Comparison of ENCODE assay signal across 18 mouse cellular contexts in genomic region chr13:11945740-11946139, GRCm38 (mm10).
"Had no signal": no experiment of that assay in that cellular context is flagged by ENCODE, and none has a peak within 500 bp of the region (broad histone marks: within the 10 kb centered on the region; RNA-seq: fewer than 3 reads in every experiment).

No protein-coding gene starts in this region.

- H3K4me3 ChIP-seq: midbrain, embryonic 10.5 days; midbrain, embryonic 12.5 days; myocyte; neural tube, embryonic 13.5 days; neural tube, embryonic 15.5 days had no signal

- H3K4me2 ChIP-seq: lung, embryonic 14.5 days; midbrain, embryonic 12.5 days; neural tube, embryonic 13.5 days; neural tube, embryonic 15.5 days had no signal

- H3K36me3 ChIP-seq: midbrain, embryonic 10.5 days; midbrain, embryonic 12.5 days; neural tube, embryonic 13.5 days; neural tube, embryonic 15.5 days had no signal

- ATAC-seq: midbrain, embryonic 16.5 days had no signal

- H3K27me3 ChIP-seq: midbrain, embryonic 12.5 days; neural tube, embryonic 13.5 days; neural tube, embryonic 15.5 days had no signal

- H3K27ac ChIP-seq: midbrain, embryonic 10.5 days; midbrain, embryonic 12.5 days; neural tube, embryonic 13.5 days; neural tube, embryonic 15.5 days had no signal

- H3K9me3 ChIP-seq: midbrain, embryonic 10.5 days; midbrain, embryonic 12.5 days; neural tube, embryonic 13.5 days; neural tube, embryonic 15.5 days had no signal

- H3K9ac ChIP-seq: lung, embryonic 14.5 days; midbrain, embryonic 12.5 days; neural tube, embryonic 13.5 days; neural tube, embryonic 15.5 days had no signal

- H3K4me1 ChIP-seq: midbrain, embryonic 10.5 days; midbrain, embryonic 12.5 days; neural tube, embryonic 13.5 days; neural tube, embryonic 15.5 days had no signal

- DNase-seq: lung, embryonic 14.5 days; lung, postnatal 10 days; lung, postnatal 4 days; midbrain, embryonic 14.5 days; retina, postnatal 1 day; right cerebral cortex, adult 18-20 months; right cerebral cortex, postnatal 25 days; right cerebral cortex, postnatal 4 days; spleen, adult 18-20 months; thymus, adult 18-20 months; thymus, postnatal 14 days; thymus, postnatal 36 days had no signal
